Mouse (Mus musculus): ENCODE results near the gene Drosha.

Drosha gene

DNA sequence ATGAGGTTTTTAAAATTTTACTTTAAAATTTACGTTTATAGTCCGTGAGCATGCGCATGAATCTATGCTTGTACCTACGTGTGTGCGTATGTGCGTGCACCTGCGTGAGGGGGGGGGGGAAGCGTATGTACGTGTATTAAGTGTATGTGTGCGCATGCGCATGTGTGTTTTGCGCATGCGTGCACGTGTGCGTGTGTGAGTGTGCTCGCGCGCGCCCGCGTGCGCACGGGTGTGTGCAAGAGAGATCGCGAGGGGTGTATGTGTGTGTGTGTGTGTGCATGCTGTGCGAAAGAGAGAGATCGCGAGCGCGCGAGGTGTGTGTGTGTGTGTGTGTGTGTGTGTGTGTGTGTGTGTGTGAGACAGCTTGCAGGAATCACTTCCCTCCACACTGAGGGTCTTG lies 8.8 kb downstream of the Drosha start:
- DNase-seq, result no peak

DNA sequence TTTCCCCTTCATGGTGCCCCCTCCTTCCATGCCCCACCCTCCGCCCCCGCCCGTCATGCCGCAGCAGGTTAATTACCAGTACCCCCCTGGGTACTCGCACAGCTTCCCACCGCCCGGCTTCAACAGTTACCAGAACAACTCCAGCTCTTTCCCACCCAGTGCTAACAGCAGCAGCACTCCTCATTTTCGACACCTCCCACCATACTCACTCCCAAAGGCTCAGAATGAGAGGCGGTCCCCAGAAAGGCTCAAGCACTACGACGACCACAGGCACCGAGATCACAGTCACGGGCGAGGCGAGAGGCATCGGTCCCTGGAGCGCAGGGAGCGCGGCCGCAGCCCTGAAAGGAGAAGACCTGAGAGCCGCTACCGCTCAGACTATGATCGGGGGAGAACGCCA lies 9.6 kb downstream of the Drosha start:
- no peak for DNase-seq

DNA sequence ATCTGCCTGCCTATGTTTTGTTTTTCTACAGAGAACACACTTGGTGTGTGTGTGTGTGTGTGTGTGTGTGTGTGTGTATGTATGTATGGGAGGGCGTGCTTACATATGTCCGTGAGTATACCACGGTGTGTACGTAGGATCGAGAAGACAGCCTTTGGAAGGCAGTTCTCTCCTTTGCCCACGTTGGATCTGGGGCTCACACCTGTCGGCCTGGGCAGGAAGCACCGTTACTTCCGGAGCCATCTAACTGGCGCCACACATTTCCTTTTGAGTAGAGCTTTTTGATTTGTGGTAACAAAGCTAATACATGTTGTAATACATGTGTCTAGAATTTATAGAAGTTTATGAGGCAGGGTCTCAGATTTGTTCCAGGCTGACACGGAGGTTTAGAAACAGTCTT lies 16.1 kb downstream of the Drosha start:
- no peak for DNase-seq

DNA sequence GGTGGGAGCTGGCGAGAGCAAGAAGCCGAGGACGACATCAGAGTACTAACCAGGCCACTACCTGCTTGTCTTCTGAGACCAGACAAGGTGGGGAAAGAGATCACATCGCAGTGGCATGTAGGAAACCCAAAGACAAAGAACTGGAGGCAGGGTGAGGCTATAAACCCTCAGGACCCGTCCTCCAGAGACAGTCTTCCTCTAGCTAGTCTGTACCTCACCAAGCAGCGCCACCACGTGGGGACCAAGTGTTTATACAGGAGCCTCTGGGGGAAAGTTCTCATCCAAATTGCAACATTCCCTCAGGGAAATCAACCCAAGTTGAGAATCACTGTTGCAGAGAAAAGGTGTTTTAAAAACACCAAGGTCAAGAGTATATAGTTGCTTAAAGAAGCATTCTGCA lies 18.2 kb downstream of the Drosha start:
- DNase-seq, result no peak

DNA sequence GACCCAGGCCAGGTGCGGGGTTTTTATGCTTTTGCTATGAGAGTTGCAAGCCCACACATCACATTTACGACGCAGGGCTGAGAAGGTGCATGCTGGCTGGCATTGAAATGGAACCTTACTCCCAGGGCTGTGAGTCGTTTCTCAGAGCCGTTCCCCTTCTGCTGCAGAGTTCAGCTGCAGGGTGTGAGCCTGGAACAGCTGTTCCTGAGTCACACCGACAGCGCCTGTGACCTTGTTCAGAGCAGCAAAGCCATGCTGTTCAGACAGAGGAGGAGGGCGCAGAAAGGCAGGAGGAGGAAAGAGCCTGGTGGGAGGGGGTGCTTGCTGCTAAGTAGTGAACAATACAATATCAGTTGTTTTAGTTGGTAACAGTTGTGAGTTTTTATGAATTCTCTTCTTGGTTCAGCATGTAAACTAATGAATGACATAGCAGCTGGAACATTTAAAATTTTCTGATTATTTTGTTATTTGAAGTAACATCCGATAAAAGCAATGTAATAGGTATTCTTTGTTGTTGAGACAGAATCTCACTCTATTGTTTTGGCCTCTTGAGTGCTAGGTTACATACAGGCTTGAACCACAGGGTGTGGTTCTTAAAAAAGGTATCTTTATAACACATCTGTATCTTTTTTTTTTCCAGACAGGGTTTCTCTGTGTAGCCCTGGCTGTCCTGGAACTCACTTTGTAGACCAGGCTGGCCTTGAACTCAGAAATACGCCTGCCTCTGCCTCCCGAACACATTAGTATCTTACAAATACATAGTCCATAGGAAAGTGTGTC lies 23.8 kb downstream of the Drosha start:
- no peak for DNase-seq

DNA sequence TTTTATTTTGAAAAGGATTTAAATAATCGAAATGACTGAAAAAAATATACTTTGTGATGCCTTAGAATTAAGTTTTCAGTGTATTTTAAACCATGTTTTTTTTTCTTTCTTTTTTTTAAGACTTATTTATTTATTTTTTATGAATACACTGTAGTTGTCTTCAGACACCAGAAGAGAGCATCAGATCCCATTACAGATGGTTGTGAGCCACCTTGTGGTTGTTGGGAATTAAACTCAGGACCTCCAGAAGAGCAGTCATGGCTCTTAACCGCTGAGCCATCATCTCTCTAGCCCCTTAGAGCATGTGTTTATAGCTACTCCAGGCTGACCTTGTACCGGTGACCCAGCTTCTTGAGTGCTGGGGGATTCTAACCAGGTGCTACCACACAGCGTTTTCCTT lies 24.8 kb downstream of the Drosha start:
- DNase-seq, result no peak

DNA sequence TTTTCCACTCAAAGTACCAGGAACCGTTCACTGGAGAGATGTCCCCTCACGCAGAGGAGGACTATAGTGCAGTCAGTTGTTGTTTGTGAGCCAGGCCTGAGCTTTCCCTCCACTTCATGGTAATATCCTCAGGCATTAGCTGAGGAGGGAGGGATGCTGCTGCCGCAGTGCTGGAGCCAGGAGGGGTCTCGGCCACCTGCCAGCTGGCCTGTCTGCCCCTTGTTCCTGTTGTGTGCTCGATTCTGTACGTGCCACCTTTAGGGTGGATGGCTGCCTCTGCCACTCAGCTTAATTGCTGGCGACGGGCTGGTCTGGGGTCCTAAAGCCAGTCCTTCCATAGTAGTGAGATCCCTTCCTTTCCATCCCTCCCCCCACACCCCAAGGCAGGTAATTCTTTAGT lies 28.9 kb downstream of the Drosha start:
- no peak for DNase-seq

DNA sequence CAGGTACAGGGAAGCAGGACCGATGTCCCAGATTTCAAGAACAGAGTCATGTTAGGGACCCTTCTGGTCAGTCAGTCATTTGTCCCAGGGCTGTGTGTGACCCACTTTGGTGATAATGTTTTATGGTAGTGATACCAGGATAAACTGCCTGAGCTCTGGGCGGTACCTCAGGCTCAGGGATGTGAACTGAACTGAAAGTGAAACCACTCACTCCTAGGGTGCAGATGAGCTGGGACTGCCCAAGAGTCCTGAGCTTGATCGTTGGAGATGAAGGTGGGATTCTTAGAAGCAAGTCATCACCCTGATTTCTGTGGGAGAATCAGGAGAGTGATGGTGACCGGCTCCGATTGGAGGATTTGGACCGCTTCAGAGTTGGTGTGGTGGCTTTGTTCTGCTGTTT lies 32.2 kb downstream of the Drosha start:
- DNase-seq, result no peak

DNA sequence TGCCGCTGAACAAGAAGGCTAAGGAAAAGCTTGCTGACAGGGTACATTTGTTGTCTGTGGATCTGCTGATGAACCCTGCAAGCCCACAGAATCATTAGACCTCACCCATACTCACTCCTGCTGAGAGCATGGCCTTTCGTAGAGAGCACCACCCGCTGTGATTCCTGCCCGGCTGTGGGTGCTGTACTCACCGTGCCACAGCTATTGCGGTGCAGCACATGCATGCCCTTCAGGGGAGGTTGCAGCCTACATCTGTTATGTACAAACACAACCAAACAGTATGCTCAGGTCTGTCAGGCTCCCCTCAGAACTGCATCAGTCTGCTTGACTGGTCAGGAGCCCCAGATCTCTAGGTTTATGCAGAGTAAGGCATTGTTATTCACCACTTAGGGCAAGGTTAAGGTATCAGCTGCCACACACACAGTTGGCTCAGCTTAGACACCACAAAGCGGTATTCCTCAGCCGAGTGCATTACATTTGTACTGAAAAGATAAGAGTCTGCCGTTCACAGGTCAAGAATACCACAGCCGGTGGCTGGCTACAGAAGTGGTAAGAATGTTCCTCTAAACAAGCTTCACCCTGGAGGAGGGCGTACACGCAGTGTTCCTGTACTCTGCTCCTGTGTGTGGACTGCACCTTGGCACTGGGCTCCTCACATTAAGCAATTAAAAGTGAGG lies 33.4 kb downstream of the Drosha start:
- DNase-seq, result no peak

DNA sequence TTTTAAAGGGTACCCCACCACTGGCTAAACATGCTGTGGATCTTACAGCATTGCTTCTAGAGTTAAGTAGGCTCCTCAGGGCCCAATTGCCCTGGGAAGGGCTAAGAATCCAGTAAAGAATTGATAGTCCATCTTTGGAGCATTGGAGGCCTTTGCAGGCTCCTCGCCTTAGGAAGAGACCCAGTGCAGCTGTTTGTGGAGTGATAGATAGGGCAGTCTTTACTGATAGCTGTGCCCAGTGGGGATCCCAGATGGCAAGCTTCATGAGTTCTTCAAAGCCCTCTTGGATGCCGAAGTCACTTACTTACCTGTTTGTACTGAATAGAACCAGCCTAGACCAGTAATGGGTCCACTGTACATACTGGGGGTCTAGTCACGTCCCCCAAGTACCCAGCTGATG lies 34.0 kb downstream of the Drosha start:
- no peak for DNase-seq

DNA sequence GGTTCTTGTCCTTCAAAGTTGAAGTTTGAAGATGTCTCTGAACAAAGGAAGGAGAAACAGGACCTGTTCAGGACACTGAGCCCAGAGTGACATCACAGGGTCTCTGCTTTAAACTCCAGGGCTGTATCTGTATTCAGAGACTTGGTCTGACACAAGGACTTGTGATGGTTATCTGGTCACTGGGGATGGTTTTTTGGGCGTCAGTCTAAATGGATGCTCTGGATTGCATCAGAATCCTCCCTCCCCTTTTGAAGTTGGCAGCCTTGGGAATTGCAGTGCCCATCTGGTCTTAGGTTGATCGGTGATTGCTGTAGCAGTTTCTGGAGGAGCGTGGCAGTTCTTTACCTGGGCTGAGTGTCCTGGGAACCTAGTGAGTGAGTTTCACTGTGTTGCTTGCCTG lies 37.4 kb downstream of the Drosha start:
- DNase-seq, result no peak

DNA sequence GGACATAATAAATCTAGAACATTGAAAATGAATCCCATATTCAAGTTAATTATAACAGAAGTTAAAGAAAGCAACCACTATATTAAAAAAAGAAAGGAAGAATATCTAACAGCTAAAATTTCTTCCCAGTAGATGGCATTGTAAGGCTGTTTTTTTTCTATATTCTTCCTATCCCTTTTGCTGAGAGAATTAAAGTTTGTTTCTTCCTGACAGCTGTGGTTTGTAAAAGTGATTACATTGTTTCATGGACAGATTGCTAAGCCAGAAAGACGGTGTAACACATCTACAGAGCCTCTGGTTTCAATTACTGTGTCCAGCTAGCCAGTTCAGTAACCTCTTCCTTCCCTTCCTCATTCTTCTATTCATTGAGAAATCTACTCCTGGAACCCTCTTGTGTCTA lies 39.1 kb downstream of the Drosha start:
- no peak for DNase-seq

DNA sequence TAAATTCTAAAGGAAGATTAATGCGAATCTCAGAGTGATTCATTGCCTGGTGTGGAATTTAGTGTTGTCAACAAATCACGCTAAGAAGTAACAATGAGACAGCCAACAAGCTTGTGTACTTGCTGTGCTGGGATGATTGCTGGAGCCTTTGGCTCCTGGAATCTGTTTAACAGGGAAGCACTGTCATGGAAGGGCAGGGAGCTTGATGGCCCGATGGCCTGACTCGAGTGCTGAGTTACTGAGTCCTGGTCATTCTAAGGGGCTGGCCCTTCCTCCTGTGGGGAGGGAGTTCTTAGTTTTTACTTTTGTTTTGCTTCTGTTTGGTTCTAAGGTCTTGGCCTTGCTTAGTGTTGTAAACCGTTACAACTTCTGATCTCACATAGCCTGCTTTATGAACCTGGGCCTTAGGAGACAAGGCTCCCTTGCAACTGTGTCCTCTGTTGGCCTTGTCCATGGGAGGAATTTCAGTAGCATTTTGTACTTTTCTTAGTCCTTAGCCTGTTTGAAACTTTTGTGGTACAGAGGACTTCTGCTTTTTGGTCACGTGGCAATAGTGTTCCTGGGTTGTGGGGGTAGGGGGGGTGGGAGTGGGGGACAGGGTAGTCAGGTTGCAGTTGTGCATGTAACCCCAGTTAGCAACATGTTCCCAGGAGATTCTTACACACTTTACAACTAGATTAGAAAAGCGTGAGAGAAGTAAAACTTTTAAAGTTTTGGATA lies 41.1 kb downstream of the Drosha start:
- DNase-seq, result no peak

DNA sequence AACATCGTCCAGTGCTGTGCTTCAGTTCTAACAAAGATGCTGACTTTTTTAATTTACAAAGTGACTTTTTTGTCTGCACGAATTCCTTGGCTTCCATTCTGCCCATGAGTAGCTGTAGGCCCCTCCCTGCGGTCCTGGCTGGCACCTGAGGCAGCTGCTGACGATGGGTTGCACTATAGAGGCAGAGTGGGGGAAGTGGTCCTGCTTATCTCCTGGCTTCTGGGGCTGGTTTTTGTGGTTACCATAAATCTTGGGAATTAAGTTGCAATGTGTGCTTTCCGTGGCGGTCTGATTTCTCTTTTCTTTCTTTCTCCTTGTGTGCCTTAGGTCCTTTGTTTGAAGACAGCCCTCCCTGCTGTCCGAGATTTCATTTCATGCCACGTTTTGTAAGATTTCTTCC lies 42.7 kb downstream of the Drosha start:
- DNase-seq, result no peak

DNA sequence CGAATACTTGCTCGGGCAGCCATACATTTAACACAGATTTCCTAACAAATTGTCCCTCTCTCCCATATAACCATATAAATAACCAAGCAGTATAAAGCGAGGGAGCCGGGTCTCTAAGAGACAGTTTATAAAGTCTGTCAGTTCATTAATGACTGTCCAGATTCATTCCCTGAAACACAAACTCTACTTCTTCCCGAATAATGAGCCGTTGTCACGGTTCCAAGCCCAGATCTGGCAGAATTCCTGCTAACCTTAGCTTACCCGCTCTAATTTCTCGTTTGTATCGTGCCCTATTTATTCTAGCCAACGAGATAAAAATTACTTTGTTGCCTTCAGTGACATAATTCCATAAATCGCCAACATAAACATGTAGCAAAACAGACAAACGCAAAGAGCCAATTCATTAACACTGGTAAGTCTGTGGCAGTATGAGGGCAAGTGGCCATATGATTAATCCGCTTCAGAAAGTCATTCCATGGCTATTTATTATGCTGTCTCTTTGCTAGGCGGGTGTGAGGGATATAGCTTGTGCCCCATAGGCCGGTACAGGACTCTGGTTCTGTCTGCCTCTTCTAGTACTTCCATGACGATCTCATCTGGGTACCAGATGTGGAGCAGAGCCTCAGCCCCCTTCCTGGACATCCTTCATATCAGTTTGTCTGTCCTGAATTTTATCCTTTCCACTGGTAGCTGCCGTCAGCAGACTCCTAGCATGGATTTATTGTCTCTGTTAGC lies 51.0 kb downstream of the Drosha start:
- no peak for DNase-seq

DNA sequence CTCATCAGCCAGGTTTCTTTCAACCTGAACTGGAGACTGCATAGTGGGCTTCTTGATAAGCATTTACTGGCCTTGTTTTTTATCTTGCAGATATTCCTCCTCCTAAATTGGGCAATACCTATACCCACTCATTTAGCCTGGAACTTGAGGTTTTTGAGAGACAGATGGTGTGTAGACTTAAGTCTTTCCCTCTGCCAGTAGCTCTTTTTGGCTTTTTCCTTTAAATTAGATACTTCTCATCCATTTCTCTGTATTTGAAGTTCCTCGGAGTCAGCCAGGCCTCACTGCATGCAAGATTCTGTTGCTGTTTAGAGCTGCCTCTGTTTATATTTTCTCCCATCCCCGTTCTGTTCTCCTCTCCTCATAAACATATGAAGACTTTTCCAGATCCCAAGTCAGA lies 51.7 kb downstream of the Drosha start:
- no peak for DNase-seq

DNA sequence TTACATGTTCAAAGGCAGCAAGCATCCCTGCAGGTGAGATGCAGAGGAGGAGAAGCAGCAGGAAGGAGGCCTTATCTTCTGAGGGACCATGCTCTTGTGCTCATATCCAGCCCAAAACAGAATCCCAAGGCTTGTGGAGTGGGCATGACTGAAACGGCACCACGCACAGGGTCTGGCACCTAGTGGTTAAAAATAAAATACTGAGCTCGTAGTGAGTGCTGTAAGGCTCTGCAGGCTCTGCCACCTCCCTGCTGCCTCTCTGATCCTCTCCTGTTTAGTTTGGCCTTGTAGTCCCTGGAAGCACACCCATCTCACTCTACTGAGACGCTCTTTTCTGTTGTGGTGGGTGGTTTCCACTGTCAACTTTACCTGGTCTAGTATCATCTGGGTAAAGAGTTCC lies 52.3 kb downstream of the Drosha start:
- no peak for DNase-seq

DNA sequence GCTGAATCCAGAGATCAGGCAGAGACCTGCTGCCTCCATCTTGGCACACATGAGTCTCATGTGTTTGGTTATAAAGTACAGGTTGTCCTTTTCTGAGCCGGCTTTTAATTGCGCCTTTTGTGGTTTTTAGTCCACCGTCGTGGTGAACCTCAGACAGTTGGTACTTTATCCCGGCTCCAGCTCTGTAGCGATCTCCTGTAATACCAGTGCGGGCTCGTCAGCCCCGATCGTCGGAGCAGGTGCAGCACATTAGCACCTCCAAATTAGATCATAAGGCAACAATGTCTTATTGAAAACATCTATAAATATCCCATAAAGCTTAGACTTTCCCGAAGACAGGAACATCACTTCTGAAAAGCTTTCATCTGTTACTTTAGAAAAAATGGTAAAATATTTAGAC lies 53.3 kb downstream of the Drosha start:
- DNase-seq, result no peak

DNA sequence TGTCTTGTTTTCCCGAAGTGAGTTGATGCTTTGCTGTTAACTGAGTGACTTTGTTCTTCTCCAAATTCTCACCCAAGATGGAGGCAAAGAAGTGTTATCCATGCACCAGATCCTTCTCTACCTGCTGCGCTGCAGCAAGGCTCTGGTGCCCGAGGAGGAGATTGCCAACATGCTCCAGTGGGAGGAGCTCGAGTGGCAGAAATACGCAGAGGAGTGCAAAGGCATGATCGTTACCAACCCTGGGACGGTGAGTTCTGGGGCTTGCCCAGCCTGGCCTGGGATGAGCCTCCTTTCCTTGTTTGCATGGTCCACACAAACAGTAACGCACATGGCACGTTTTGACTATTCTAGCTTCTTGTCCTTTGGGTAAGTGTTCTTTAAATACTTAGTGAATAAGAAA lies 54.0 kb downstream of the Drosha start:
- no peak for DNase-seq

DNA sequence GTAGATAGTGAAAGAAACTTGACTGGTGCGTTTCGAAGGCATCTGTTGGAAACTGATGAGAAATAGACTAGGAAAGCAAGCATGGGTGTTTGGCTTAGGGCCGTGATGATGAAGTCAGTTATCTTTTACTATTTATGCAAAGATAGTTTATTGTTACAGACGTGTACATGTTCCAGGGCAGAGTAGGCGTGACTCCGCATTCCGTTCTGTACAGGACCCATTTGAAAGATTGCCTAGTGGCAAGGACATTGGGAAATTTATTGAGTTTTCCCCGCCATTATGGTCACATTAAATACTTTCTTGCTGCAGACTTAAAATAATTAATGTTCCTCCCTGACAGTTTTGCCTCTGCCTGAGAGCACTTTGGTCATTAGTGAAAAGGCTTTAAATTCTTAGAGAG lies 55.3 kb downstream of the Drosha start:
- DNase-seq, result no peak

DNA sequence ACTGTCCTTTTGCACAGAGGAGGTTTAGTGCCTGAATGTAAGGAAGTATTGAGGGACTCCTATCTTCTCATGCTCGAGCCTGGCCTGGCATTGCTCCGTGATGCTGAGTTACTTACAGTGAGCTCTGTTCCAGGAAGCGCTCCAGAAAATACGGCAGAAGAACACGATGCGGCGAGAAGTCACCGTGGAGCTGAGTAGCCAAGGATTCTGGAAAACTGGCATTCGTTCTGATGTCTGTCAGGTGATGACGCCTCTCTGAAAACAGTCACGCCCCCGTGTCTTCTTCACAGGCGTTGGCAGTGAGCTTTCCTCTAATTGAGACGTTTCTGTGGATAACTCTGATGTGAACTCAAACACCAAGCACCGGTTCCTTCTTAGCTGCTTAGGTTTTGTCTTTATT lies 60.2 kb downstream of the Drosha start:
- no peak for DNase-seq

DNA sequence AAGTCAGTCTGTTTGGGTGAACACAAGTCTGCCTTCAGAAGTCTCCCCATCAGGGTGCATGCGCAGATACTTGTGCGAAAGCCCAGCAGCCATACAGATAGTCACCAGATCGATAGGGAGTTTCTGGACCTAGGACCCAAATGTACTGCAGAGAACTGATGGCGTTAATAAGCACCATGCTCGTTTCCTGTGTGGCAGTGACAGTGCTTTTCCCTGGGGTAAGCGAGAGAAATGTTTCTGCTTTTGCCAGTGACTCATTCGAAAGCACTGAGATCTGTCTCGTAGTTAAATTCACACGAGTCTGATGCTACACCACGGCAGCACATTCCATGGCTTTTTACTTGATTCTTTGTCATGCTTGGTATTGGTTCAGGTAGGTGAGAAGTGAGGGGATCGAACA lies 60.7 kb downstream of the Drosha start:
- DNase-seq, result no peak

DNA sequence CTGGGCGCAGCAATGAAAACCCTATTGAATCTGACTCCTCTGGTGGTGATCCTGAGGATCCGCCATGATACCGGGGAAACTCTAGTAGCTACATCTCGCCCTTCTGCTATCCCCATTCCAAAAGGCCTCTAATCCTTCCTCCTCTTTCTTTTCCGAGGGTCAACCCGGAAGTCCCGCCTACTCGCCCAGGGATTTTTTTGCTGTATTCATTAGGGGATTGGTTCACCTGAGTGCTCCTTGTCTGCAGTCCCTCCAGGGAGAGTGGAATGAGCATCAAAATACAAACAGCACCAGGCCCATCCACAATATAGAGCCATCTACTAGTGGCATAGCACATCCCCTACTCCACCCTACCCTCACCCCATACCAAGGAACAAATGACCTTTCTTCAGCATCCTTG lies 62.6 kb downstream of the Drosha start:
- DNase-seq, result no peak

DNA sequence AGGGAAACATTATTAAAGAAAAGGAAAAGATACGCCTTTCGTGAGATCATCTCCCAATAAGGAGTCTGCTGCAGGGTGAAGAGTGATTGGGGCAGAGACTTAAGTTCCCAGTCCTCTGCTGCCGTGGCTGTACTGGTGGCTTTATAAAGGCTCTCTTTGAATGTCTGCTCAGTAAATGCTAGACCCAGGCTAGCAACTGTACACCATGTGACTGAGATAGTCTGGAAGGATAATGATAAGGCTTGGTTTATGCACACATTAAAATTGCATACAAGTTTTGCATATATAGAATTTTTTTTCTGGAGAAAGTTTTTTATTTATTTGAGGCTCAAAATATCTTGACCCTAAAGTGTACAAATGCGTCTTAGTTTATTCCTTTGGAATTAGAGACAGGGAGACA lies 63.7 kb downstream of the Drosha start:
- DNase-seq, result no peak
